Mouse (Mus musculus): ENCODE measurements at regions not wholly inside any gene's neighbourhood (a gene's known extent, or its start where the extent isn't known, plus 50 kb on each side); places are given as distances from the start of the nearest gene placed in this dataset.

GRCm38 (mm10) chr9:46788456-46788855, 210.1 kb upstream of the Gm4791 start:
- TF ChIP-seq POLR2A (IDR thresholded peaks at IDR 0.05; ENCODE audit: low read depth, low read length), result no peak
- TF ChIP-seq CTCF (IDR thresholded peaks at IDR 0.05; ENCODE audit: borderline replicate concordance, insufficient read depth, low read length), result no peak
- H3K4me1 ChIP-seq (ENCODE audit: control insufficient read depth, insufficient read depth, low read length), result no peaks in the 10 kb centered on the region
- no peak overlapping the region for H3K27ac ChIP-seq (ENCODE audit: insufficient read depth, low read length)
- H3K4me3 ChIP-seq (ENCODE audit: insufficient read depth, low read length), result no peak overlapping the region

GRCm38 (mm10) chr9:46784355-46784975, 214.1 kb upstream of the Gm4791 start:
- H3K27ac ChIP-seq (ENCODE audit: insufficient read depth, low read length), result no peak overlapping the region
- TF ChIP-seq POLR2A (IDR thresholded peaks at IDR 0.05; ENCODE audit: low read depth, low read length) (no peak), CTCF (IDR thresholded peaks at IDR 0.05; ENCODE audit: borderline replicate concordance, insufficient read depth, low read length) (no peak)
- H3K4me1 ChIP-seq (ENCODE audit: control insufficient read depth, insufficient read depth, low read length), result no peaks in the 10 kb centered on the region
- no peak overlapping the region for H3K4me3 ChIP-seq (ENCODE audit: insufficient read depth, low read length)

DNA sequence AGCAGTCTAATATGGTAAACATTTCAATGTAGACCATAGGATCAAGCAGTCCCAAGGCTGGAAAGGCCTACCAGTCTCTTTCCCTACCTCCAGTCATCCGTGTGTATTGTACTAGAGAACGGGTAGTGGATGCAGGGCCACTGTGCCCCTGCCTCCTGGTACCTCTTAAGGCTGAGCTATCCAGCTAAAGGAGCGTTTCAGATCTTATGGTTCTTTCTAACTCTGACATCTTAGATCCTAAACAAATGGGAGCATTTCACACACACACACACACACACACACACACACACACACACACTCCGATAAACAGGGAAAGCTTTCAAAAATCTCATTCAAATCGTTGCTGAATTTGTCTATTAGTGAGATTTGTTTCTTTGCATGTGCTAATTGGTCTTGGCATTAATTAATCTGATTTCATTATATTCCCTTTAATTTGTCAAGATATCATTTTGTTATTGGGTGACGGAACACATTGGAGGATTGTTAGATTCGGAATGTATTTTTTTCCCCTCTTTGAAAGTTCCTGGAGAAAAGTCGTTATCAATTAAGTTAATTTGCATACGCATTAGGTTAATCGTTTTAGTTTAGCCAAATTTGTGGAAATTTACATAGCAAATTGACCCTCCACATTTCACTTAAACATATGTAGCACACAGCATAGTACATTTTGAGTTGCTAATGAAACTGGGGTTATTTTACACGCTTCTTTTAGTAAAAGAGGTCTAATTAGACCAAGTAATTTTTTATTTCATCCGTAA, 214.8 kb upstream of the Gm4791 start:
- Histone ChIP-seq H3K4me1 (ENCODE audit: control insufficient read depth, insufficient read depth, low read length) (no peaks in the 10 kb centered on the region), H3K4me3 (ENCODE audit: insufficient read depth, low read length) (no peak overlapping the region)
- no peak for TF ChIP-seq POLR2A (IDR thresholded peaks at IDR 0.05; ENCODE audit: low read depth, low read length)
- no peak for TF ChIP-seq CTCF (IDR thresholded peaks at IDR 0.05; ENCODE audit: borderline replicate concordance, insufficient read depth, low read length)

GRCm38 (mm10) chr9:46781681-46782080, 216.9 kb upstream of the Gm4791 start:
- Histone ChIP-seq H3K4me1 (ENCODE audit: control insufficient read depth, insufficient read depth, low read length) (no peaks in the 10 kb centered on the region), H3K27ac (ENCODE audit: insufficient read depth, low read length) (no peak overlapping the region), H3K4me3 (ENCODE audit: insufficient read depth, low read length) (no peak overlapping the region)
- TF ChIP-seq POLR2A (IDR thresholded peaks at IDR 0.05; ENCODE audit: low read depth, low read length) (no peak), CTCF (IDR thresholded peaks at IDR 0.05; ENCODE audit: borderline replicate concordance, insufficient read depth, low read length) (no peak)

More for the DNA sequence above, 214.8 kb upstream of the Gm4791 start:
- no peak overlapping the region for H3K27ac ChIP-seq (ENCODE audit: insufficient read depth, low read length)

- Histone ChIP-seq H3K4me1 (ENCODE audit: control insufficient read depth, insufficient read depth, low read length) (no peaks in the 10 kb centered on the region), H3K27ac (ENCODE audit: insufficient read depth, low read length) (no peak overlapping the region)
Measured at GRCm38 (mm10) chr9:46778769-46779168, 219.8 kb upstream of the Gm4791 start.

GRCm38 (mm10) chr9:46774821-46775220, 223.7 kb upstream of the Gm4791 start:
- TF ChIP-seq CTCF (IDR thresholded peaks at IDR 0.05; ENCODE audit: borderline replicate concordance, insufficient read depth, low read length), result no peak
- TF ChIP-seq POLR2A (IDR thresholded peaks at IDR 0.05; ENCODE audit: low read depth, low read length), result no peak
- no peak overlapping the region for H3K27ac ChIP-seq (ENCODE audit: insufficient read depth, low read length)
- no peak overlapping the region for H3K4me3 ChIP-seq (ENCODE audit: insufficient read depth, low read length)
- H3K4me1 ChIP-seq (ENCODE audit: control insufficient read depth, insufficient read depth, low read length), result no peaks in the 10 kb centered on the region

More at GRCm38 (mm10) chr9:46778769-46779168, 219.8 kb upstream of the Gm4791 start:
- no peak for TF ChIP-seq POLR2A (IDR thresholded peaks at IDR 0.05; ENCODE audit: low read depth, low read length)
- TF ChIP-seq CTCF (IDR thresholded peaks at IDR 0.05; ENCODE audit: borderline replicate concordance, insufficient read depth, low read length), result no peak
- H3K4me3 ChIP-seq (ENCODE audit: insufficient read depth, low read length), result no peak overlapping the region

DNA sequence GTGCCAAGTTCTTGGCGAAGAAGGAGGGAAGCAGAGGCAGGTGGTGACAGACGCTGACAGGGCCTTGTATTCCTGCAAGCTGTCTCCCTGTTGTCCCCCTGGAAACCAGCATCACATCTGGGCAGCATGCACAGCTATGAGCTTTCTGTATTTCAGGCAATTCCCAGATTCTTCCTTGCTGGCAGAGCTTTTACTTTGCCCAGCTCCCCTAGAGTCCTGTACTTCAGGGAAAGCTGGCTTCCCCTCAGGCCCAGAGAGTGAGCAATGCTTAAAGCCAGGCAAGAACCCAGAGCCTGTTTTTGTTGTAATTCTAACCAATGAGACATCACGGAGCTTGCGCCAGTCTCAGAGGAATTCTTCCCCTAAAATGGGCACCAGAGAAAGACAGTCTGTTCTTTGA, 238.3 kb upstream of the Gm4791 start:
- no peaks in the 10 kb centered on the region for H3K4me1 ChIP-seq (ENCODE audit: control insufficient read depth, insufficient read depth, low read length)
- no peak overlapping the region for H3K4me3 ChIP-seq (ENCODE audit: insufficient read depth, low read length)
- TF ChIP-seq CTCF (IDR thresholded peaks at IDR 0.05; ENCODE audit: borderline replicate concordance, insufficient read depth, low read length), result no peak
- TF ChIP-seq POLR2A (IDR thresholded peaks at IDR 0.05; ENCODE audit: low read depth, low read length), result no peak
- no peak overlapping the region for H3K27ac ChIP-seq (ENCODE audit: insufficient read depth, low read length)

DNA sequence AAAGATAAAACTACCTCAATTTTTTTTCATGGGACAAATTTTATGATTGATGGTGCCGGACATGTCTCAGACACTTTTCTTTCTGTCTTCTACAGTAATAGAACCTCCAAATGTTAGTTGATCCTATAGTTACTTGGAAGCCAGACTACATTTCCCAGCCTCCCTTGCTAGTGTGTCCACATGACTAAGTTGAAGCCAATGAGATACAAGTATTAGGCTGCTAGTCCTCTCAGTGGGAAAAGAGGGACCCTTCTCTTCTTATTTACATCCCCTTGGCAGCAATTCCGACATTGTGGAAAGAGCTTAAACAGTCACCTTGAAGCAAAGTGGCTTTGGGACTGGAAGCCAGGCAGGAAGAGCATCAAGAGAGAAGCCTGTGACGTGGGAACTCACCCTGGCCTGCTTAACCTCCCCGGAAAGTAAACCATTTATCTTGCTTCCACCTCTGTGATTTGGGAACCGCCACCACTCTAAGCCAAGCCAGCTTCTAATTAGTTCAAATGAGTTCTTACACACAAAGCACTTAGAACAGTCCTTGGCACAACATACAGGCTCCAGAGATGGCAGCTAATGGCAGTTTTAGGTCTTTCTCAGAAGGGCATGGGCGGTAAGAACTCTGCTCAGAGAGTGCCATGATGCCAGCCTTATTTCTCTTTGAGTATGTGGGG, 241.4 kb upstream of the Gm4791 start:
- Histone ChIP-seq H3K27ac (ENCODE audit: insufficient read depth, low read length) (no peak overlapping the region), H3K4me1 (ENCODE audit: control insufficient read depth, insufficient read depth, low read length) (no peaks in the 10 kb centered on the region), H3K4me3 (ENCODE audit: insufficient read depth, low read length) (no peak overlapping the region)
- TF ChIP-seq POLR2A (IDR thresholded peaks at IDR 0.05; ENCODE audit: low read depth, low read length), result no peak
- TF ChIP-seq CTCF (IDR thresholded peaks at IDR 0.05; ENCODE audit: borderline replicate concordance, insufficient read depth, low read length), result no peak

- Histone ChIP-seq H3K4me3 (ENCODE audit: insufficient read depth, low read length) (no peak overlapping the region), H3K4me1 (ENCODE audit: control insufficient read depth, insufficient read depth, low read length) (no peaks in the 10 kb centered on the region), H3K27ac (ENCODE audit: insufficient read depth, low read length) (no peak overlapping the region)
- TF ChIP-seq POLR2A (IDR thresholded peaks at IDR 0.05; ENCODE audit: low read depth, low read length) (no peak), CTCF (IDR thresholded peaks at IDR 0.05; ENCODE audit: borderline replicate concordance, insufficient read depth, low read length) (no peak)
Measured at GRCm38 (mm10) chr9:46751981-46752380, 246.6 kb upstream of the Gm4791 start.

- H3K4me3 ChIP-seq (ENCODE audit: insufficient read depth, low read length), result no peak overlapping the region
- H3K27ac ChIP-seq (ENCODE audit: insufficient read depth, low read length), result no peak overlapping the region
- H3K4me1 ChIP-seq (ENCODE audit: control insufficient read depth, insufficient read depth, low read length), result no peaks in the 10 kb centered on the region
- TF ChIP-seq CTCF (IDR thresholded peaks at IDR 0.05; ENCODE audit: borderline replicate concordance, insufficient read depth, low read length) (no peak), POLR2A (IDR thresholded peaks at IDR 0.05; ENCODE audit: low read depth, low read length) (no peak)
Measured at GRCm38 (mm10) chr9:46749441-46749840, 249.1 kb upstream of the Gm4791 start.

Data from embryonic fibroblast, embryonic 13.5 days (primary cell).